Mouse (Mus musculus) embryonic facial prominence, embryonic 12.5 days (tissue): ENCODE data around the gene D8Ertd738e. TPM values are rescaled to one million over a fixed set of nuclear protein-coding genes. Genes with fewer than 3 reads are reported as not detected.
A peak's percentile ranks its signal among the peaks of the same experiment; 100 is the strongest.

Experiments used
- ATAC-seq: fragments of 200-750 bp; cut with Nextera tagmentation; 2 replicates; pipeline ENCODE4 v1.8.0; 2017; ENCODE audit not compliant: insufficient number of reproducible peaks, insufficient read depth, low FRiP score, low TSS enrichment
- H3K27ac ChIP-seq: fragments of 300-500 bp; sonication (generic); 2 replicates; pipeline ENCODE4 v1.5.1; 2016; ENCODE audit warnings: mild to moderate bottlenecking
- H3K27me3 ChIP-seq: fragments of 300-500 bp; sonication (generic); 2 replicates; pipeline ENCODE4 v1.6.1; 2016; ENCODE audit warnings: mild to moderate bottlenecking, moderate library complexity
- H3K36me3 ChIP-seq: fragments of 300-500 bp; sonication (generic); 2 replicates; pipeline ENCODE4 v1.6.1; 2016; ENCODE audit warnings: mild to moderate bottlenecking
- H3K4me1 ChIP-seq: fragments of 300-500 bp; sonication (generic); 2 replicates; pipeline ENCODE4 v1.6.1; 2016
- H3K4me2 ChIP-seq: fragments of 300-500 bp; sonication (generic); replicated peaks from 2 replicates; pipeline ENCODE4 v1.6.1; 2016; ENCODE audit warnings: mild to moderate bottlenecking, moderate library complexity
- H3K4me3 ChIP-seq: fragments of 300-500 bp; sonication (generic); 2 replicates; pipeline ENCODE4 v1.5.1; 2016; ENCODE audit warnings: mild to moderate bottlenecking
- H3K9ac ChIP-seq: fragments of 300-500 bp; sonication (generic); 2 replicates; pipeline ENCODE4 v1.6.1; 2016; ENCODE audit warnings: mild to moderate bottlenecking, moderate library complexity
- H3K9me3 ChIP-seq: fragments of 300-500 bp; sonication (generic); 2 replicates; pipeline ENCODE4 v1.6.1; 2016; ENCODE audit warnings: mild to moderate bottlenecking, moderate library complexity
- WGBS: fragments of 180-500 bp; shearing (Covaris S2); methylation state at CpG from one replicate; pipeline ENCODE4 v1.1.7; 2016; 5-methylcytosine and 5-hydroxymethylcytosine counted together
- microRNA counts: library from miRNA; unstranded; fragments of <30 nt; microRNA quantifications from one replicate; lab custom pipeline; 2017
- microRNA-seq: library from miRNA; unstranded; fragments of <30 nt; microRNA quantifications from one replicate; pipeline ENCODE4, GENCODE M21; 2017
- polyA plus RNA-seq: library from polyadenylated mRNA; unstranded; fragments of >200 nt; fragmentation: Nextera tagmentation; extraction: Ambion mirVana; gene quantifications from 2 replicates; pipeline ENCODE4 v1.2.1, GENCODE M21; 2016

The D8Ertd738e gene
- polyA plus RNA-seq, 1 experiment from 2014 or later = 322 TPM

DNA sequence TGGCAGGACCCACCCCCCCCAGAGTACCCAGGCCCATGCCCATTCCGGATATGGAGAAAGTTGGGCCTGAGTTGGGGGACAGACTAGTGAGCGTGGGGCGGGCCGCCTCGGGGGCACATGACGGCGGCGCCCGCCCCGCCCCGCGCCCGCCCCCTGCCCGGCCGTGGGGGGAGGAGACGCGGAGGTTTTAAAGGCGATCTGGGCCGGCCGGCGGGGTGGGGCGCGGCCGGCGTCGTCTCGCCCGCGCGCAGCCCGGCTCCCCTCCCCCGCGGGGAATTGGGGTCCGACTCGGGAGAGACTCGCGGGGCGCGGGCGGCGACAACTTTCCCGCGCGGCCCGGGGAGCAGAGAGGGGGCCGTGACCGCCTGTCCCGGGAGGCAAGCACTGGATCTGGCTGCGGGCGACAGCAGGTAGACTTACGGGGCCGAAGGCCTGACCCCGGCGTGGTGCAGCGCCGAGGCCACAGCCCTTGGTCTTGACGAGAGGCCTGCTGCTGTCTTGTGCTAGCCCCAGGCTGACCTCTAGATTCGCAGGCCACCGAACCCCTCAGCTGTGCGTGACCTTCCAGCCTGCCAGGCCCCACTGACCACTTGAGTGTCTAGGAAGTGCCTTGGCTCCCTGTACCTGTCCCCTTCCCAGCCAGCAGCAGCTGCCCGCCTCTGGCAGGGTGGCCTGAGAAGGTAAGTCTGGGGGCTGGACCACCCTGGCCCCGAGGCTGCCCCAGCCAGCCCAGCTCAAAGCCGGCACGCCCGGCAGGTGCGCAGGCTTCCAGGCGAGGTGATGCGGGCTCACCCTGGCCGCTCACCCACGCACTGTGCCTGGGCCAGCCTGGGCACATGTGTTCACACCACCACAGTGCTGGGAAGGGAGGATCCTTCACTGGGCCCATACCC is 48.6 kb downstream of the D8Ertd738e start:
- H3K4me1 ChIP-seq = peaks cover 60% of the 10 kb centered on the region
- H3K27me3 ChIP-seq = no peaks in the 10 kb centered on the region
- H3K27ac ChIP-seq = peak overlapping the region; percentile 98
- H3K36me3 ChIP-seq = no peaks in the 10 kb centered on the region; the same call in 1 of the 2 replicates
- H3K4me3 ChIP-seq = peak overlapping the region; percentile 66
- H3K4me2 ChIP-seq = peak overlapping the region; percentile 94
- no peak for ATAC-seq
- peak overlapping the region; percentile 86 for H3K9ac ChIP-seq
- H3K9me3 ChIP-seq = no peaks in the 10 kb centered on the region
- 5% methylated on average over 68 of the region's 70 CpGs for whole genome bisulfite sequencing

- 15% methylated on average over 8 of the region's 8 CpGs for WGBS
- no peaks in the 10 kb centered on the region for H3K9me3 ChIP-seq
- H3K9ac ChIP-seq = peak overlapping the region; percentile 86
- no peaks in the 10 kb centered on the region; the same call in 1 of the 2 replicates for H3K36me3 ChIP-seq
- H3K4me3 ChIP-seq = peak overlapping the region; percentile 66
- no peaks in the 10 kb centered on the region for H3K27me3 ChIP-seq
- H3K4me1 ChIP-seq = peaks cover 60% of the 10 kb centered on the region
- ATAC-seq = no peak
- peak overlapping the region; percentile 94 for H3K4me2 ChIP-seq
- peak overlapping the region; percentile 98 for H3K27ac ChIP-seq
Measured at GRCm38 (mm10) chr8:84200126-84200555, 49.4 kb downstream of the D8Ertd738e start.

GRCm38 (mm10) chr8:84199348-84200125 is 50.0 kb downstream of the D8Ertd738e start:
- H3K9ac ChIP-seq = peak overlapping the region; percentile 86
- no peak overlapping the region; the same call in 1 of the 2 replicates for H3K4me3 ChIP-seq
- H3K27ac ChIP-seq = peak overlapping the region; percentile 98
- 37% methylated on average over 11 of the region's 11 CpGs for WGBS
- H3K36me3 ChIP-seq = no peaks in the 10 kb centered on the region
- H3K4me1 ChIP-seq = peaks cover 60% of the 10 kb centered on the region
- no peaks in the 10 kb centered on the region for H3K27me3 ChIP-seq
- no peaks in the 10 kb centered on the region for H3K9me3 ChIP-seq
- no peak for ATAC-seq
- peak overlapping the region; percentile 94 for H3K4me2 ChIP-seq

- H3K4me1 ChIP-seq = peaks cover 55% of the 10 kb centered on the region
- WGBS = 22% methylated on average over 4 of the region's 4 CpGs
- no peak overlapping the region for H3K4me3 ChIP-seq
- ATAC-seq = no peak
- no peaks in the 10 kb centered on the region for H3K27me3 ChIP-seq
- H3K27ac ChIP-seq = peak overlapping the region; percentile 98
- H3K9me3 ChIP-seq = no peaks in the 10 kb centered on the region
- H3K9ac ChIP-seq = no peak overlapping the region
- H3K36me3 ChIP-seq = no peaks in the 10 kb centered on the region
- H3K4me2 ChIP-seq = peak overlapping the region; percentile 52; the same call in 1 of the 2 replicates
Measured at GRCm38 (mm10) chr8:84198871-84199270, 50.6 kb downstream of the D8Ertd738e start.

- Histone ChIP-seq H3K27ac (peak overlapping the region; percentile 98), H3K9ac (peak overlapping the region; percentile 10; the same call in 1 of the 2 replicates), H3K36me3 (no peaks in the 10 kb centered on the region), H3K4me2 (peak overlapping the region; percentile 52), H3K27me3 (no peaks in the 10 kb centered on the region), H3K9me3 (no peaks in the 10 kb centered on the region), H3K4me3 (peak overlapping the region; percentile 42), H3K4me1 (peaks cover 49% of the 10 kb centered on the region)
- WGBS = 2% methylated on average over 26 of the region's 30 CpGs
- peak; percentile 63 for ATAC-seq
Measured at GRCm38 (mm10) chr8:84197922-84198774, 51.4 kb downstream of the D8Ertd738e start.

- no peaks in the 10 kb centered on the region for H3K9me3 ChIP-seq
- H3K4me1 ChIP-seq = peaks cover 47% of the 10 kb centered on the region
- H3K4me3 ChIP-seq = peak overlapping the region; percentile 42
- no peaks in the 10 kb centered on the region; the same call in 1 of the 2 replicates for H3K27me3 ChIP-seq
- peak overlapping the region; percentile 55 for H3K9ac ChIP-seq
- ATAC-seq = peak; percentile 12; the same call in 1 of the 2 replicates
- peak overlapping the region; percentile 52 for H3K4me2 ChIP-seq
- 1% methylated on average over 43 of the region's 43 CpGs for WGBS
- H3K27ac ChIP-seq = peak overlapping the region; percentile 98
- no peaks in the 10 kb centered on the region for H3K36me3 ChIP-seq
Measured at GRCm38 (mm10) chr8:84197141-84197921, 52.2 kb downstream of the D8Ertd738e start.

MicroRNA genes within 50 kb of the gene (microRNA counts, 519-probe panel; counts per million panel counts)
- microRNA mmu-miR-23a (lab: Ali Mortazavi, UCI) (5,653 counts per million, percentile 92 among the panel's probes with 10 or more counts), microRNA mmu-miR-27a (lab: Ali Mortazavi, UCI) (6,481 counts per million, percentile 95 among the panel's probes with 10 or more counts)

Small RNA genes lying within 50 kb of the gene (microRNA-seq; reads per million reads assigned to microRNA genes)
- gene Mir23a (13,230 reads per million, percentile 96 among the genes with 10 or more reads in this experiment), gene Mir24-2 (not detected), gene Mir27a (208 reads per million, percentile 62 among the genes with 10 or more reads in this experiment), gene Mir3074-2 (not detected)

Other genes with a start within 250 kb of the D8Ertd738e start
- gene 1700067K01Rik, start 248.2 kb downstream of the D8Ertd738e start, polyA plus RNA-seq = 1.9 and 2.0 TPM in 2 replicates
- gene 2210011C24Rik, start 237.5 kb downstream of the D8Ertd738e start, polyA plus RNA-seq = 0.28 TPM in 1 of 2 replicates, not detected in the other
- 9.0 and 9.4 TPM in 2 replicates for gene Palm3, start 228.2 kb downstream of the D8Ertd738e start, polyA plus RNA-seq
- 0.81 and 0.99 TPM in 2 replicates for gene Il27ra, start 207.1 kb downstream of the D8Ertd738e start, polyA plus RNA-seq
- gene Rln3, start 204.7 kb downstream of the D8Ertd738e start, polyA plus RNA-seq = not detected in 2 replicates
- gene Gm10643, start 184.6 kb downstream of the D8Ertd738e start, polyA plus RNA-seq = 1.9 and 2.0 TPM in 2 replicates
- 10.3 and 10.4 TPM in 2 replicates for gene Rfx1, start 182.9 kb downstream of the D8Ertd738e start, polyA plus RNA-seq
- 13.0 and 16.1 TPM in 2 replicates for gene Dcaf15, start 145.0 kb downstream of the D8Ertd738e start, polyA plus RNA-seq
- gene Podnl1, start 123.7 kb downstream of the D8Ertd738e start, polyA plus RNA-seq = 0.31 and 0.43 TPM in 2 replicates
- 27.5 and 29.2 TPM in 2 replicates for gene Cc2d1a, start 101.8 kb downstream of the D8Ertd738e start, polyA plus RNA-seq
- gene 4930432K21Rik, start 101.7 kb downstream of the D8Ertd738e start, polyA plus RNA-seq = 2.0 and 2.4 TPM in 2 replicates
- 5.4 and 7.2 TPM in 2 replicates for gene Nanos3, start 64.5 kb downstream of the D8Ertd738e start, polyA plus RNA-seq
- 32.4 and 32.9 TPM in 2 replicates for gene Zswim4, start 12.7 kb downstream of the D8Ertd738e start, polyA plus RNA-seq
- 70.2 and 71.2 TPM in 2 replicates for gene Mri1, start 7.6 kb upstream of the D8Ertd738e start, polyA plus RNA-seq
- 18.1 and 24.5 TPM in 2 replicates for gene Ccdc130, start 20.7 kb upstream of the D8Ertd738e start, polyA plus RNA-seq
- 9.4 and 11.0 TPM in 2 replicates for gene Cacna1a, start 138.7 kb upstream of the D8Ertd738e start, polyA plus RNA-seq